Mouse (Mus musculus): ENCODE measurements at regions not wholly inside any gene's neighbourhood (a gene's known extent, or its start where the extent isn't known, plus 50 kb on each side); places are given as distances from the start of the nearest gene placed in this dataset.
"Not testable (repeated sequence)": the region's sequence is repeated elsewhere in the genome, so short reads cannot be mapped to it uniquely, and the experiment has no call there.

DNA sequence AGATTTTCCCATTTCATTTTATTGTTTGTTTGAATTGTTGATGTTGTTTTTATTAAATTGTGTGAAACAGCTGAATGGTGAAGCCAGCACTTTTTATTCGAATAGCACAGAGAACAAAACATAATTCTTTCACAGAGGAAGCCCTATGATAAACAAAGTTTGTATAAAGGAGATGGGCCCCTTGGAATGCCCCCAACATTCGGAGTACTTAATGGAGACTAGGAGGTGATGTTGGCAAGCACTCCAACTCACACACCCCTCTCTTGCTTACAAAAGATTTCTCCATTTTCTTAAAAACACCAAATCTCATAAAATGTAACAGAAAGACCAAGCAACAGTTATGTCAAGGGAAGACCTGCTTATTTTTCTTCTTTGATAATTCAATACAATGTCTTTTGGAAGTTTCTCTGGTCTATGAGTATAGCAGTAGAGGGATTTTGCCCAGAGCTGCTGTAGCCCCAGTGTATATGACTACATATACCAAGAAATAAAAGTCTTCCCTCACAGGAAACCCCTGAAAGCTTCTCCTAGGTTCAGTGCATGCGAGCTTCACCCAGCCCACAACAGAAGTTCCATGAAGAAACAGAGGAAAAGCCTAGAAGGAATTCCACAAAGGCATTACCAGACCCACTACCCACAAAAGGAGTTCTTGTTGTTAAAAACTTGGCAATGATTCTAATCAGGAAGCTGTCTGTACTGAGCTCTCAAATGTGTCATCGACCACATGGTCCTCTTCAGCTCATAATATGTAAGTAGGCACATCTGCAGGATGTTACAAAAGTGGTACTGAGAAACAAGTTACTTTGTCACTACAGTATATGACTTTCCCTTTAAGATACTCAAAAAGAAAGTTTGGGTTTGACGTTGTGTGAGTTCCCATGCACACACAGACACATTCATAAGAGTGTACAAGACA lies 543.1 kb upstream of the Klf6 start:
- H3K27ac ChIP-seq (ENCODE audit: low read length), result no peak overlapping the region
- H3K9ac ChIP-seq (ENCODE audit: low read depth, low read length), result no peak overlapping the region
- H3K4me2 ChIP-seq (ENCODE audit: low read depth, low read length), result no peak overlapping the region
- WGBS, result 52% methylated on average over 5 of the region's 5 CpGs
- H3K4me3 ChIP-seq (ENCODE audit: low read length), result no peak overlapping the region
- H3K4me1 ChIP-seq (ENCODE audit: control insufficient read depth, insufficient read depth, low read length), result no peaks in the 10 kb centered on the region
- no peaks in the 10 kb centered on the region for H3K9me3 ChIP-seq (ENCODE audit: control insufficient read depth, low read length)
- no peaks in the 10 kb centered on the region for H3K36me3 ChIP-seq (ENCODE audit: control insufficient read depth, insufficient read depth, low read length)
- ATAC-seq, result no peak
- H3K27me3 ChIP-seq (replicated peaks; ENCODE audit: control insufficient read depth, insufficient read depth, low read length), result no peaks in the 10 kb centered on the region

DNA sequence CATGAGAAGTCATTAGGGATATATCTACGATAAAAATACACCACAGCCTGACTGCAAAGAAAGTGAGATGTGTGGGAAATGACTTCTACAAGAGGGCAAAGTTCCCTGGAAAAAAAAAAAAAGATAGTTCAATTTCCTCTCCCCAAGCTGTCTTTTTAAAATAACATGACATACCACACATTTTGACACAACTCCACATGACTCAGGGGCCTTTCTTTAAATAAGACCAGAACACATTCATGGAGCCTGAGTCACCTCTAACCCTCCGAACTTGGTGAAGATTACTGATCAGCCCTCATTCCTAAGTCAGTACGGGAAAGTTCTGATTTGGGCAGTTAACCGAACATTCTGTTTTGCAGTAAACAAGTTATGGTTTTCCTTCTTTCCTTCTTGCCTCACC lies 515.6 kb upstream of the Klf6 start:
- H3K27me3 ChIP-seq (replicated peaks; ENCODE audit: control insufficient read depth, insufficient read depth, low read length), result no peaks in the 10 kb centered on the region
- no peak overlapping the region for H3K9ac ChIP-seq (ENCODE audit: low read depth, low read length)
- no peak for ATAC-seq
- no peak overlapping the region for H3K27ac ChIP-seq (ENCODE audit: low read length)
- H3K36me3 ChIP-seq (ENCODE audit: control insufficient read depth, insufficient read depth, low read length), result no peaks in the 10 kb centered on the region
- no peak overlapping the region for H3K4me2 ChIP-seq (ENCODE audit: low read depth, low read length)
- no peaks in the 10 kb centered on the region for H3K9me3 ChIP-seq (ENCODE audit: control insufficient read depth, low read length)
- WGBS, result 60% methylated on average over 4 of the region's 4 CpGs
- no peak overlapping the region for H3K4me3 ChIP-seq (ENCODE audit: low read length)
- no peaks in the 10 kb centered on the region for H3K4me1 ChIP-seq (ENCODE audit: control insufficient read depth, insufficient read depth, low read length)

DNA sequence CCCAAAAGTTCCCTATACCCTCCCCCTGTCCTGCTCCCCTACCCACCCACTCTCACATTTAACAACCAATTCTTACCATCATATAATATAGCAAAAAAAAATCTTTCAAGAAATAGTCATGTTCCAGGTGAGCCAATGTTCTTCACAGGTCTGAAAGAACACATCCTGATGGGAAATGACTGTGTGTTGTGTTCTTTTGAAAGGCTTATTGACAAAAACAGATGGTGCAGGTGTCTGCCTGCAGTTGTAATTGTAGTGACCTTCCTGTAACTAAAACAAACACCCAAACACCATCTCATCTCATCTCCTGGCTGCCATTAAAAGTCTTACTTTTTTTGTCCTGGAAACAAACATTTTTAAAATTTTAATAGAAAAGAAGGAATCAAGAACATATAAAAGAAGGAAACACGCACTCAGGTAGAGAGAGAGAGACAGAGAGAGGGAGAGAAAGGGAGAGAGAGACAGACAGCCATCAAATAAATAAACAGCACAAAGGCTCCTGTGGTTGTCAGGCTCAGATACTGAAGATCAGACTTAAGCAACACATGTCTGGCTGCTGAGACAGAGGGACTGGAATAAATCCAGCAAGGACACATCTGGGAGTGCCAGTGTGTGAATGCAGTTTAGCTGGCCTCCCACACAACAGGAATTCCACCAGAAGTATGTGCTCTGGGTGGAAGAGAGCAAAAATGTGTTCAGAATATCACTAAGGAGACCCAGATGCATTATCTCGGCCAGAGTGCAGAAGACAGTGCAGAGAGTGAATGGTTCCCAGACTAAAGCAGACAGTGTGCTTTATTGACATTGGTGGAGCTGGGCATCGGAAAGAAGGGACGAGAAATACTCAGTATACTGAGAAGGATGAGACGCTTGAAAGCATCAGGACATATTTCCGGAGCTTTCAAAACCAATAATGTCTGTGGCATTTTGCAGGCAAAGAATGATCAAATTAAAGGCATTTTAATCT lies 513.5 kb upstream of the Klf6 start:
- Histone ChIP-seq H3K9ac (ENCODE audit: low read depth, low read length) (no peak overlapping the region), H3K27me3 (replicated peaks; ENCODE audit: control insufficient read depth, insufficient read depth, low read length) (no peaks in the 10 kb centered on the region), H3K36me3 (ENCODE audit: control insufficient read depth, insufficient read depth, low read length) (no peaks in the 10 kb centered on the region), H3K27ac (ENCODE audit: low read length) (no peak overlapping the region), H3K4me1 (ENCODE audit: control insufficient read depth, insufficient read depth, low read length) (no peaks in the 10 kb centered on the region), H3K9me3 (ENCODE audit: control insufficient read depth, low read length) (no peaks in the 10 kb centered on the region), H3K4me2 (ENCODE audit: low read depth, low read length) (no peak overlapping the region), H3K4me3 (ENCODE audit: low read length) (no peak overlapping the region)
- no peak for ATAC-seq
- 45% methylated on average over 6 of the region's 6 CpGs for WGBS

DNA sequence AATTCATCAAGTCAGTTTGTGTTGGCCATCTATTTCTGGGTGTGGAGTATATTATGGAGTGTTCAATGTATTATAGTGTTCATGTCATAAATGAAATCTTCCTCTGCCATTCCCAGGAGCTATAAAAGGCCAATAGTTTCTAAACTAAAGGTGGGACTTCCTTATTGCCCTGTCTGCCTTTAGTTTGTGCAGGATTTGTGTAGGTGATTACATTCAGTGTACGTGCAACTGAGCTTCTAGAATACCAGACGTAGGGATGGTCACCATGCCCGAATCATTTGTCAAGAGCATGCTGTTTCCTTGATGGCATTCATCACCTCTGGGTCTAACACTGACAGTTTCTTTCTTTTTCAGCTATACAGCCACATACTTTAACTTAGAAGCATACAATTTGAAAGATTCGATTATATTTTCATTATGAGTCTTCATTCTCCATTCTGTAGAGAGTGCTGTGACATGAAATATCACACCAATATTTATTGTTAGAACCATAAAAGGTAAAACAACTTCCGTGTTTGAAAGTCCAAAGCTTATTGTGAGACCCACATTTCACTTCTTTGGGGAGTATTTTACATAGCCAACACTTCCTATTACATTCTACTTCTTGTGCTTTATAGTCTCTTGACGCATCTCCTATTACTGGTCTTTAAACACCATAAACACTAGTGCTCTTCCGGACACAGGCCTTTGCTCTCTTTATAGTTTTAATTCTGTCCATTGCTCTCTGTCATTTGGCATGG lies 494.1 kb upstream of the Klf6 start:
- H3K4me3 ChIP-seq (ENCODE audit: low read length), result no peak overlapping the region
- H3K27me3 ChIP-seq (replicated peaks; ENCODE audit: control insufficient read depth, insufficient read depth, low read length), result no peaks in the 10 kb centered on the region
- ATAC-seq, result peak; percentile 82
- no peaks in the 10 kb centered on the region for H3K36me3 ChIP-seq (ENCODE audit: control insufficient read depth, insufficient read depth, low read length)
- H3K9me3 ChIP-seq (ENCODE audit: control insufficient read depth, low read length), result no peaks in the 10 kb centered on the region
- WGBS, result 66% methylated on average over 7 of the region's 7 CpGs
- no peaks in the 10 kb centered on the region for H3K4me1 ChIP-seq (ENCODE audit: control insufficient read depth, insufficient read depth, low read length)
- H3K27ac ChIP-seq (ENCODE audit: low read length), result no peak overlapping the region
- no peak overlapping the region for H3K4me2 ChIP-seq (ENCODE audit: low read depth, low read length)
- H3K9ac ChIP-seq (ENCODE audit: low read depth, low read length), result no peak overlapping the region

DNA sequence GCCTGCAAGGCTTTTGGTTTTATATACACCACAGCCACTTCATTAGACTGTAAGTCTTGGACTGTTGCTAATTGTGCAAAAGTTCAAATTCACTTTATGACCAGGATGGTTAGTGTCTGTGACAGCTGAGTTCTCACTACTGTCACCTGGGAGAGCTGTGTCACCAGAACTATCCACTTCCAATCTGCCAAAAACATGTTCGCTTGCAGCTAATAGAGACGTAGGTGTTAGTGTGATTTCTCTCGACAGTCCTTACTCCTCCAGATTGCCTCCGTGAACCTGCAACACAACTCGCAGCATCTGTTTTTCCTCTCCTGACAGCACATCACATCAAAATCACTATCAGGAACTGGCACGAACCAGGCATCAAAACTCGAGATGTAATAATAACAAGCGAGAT lies 491.3 kb upstream of the Klf6 start:
- WGBS, result 66% methylated on average over 8 of the region's 8 CpGs

DNA sequence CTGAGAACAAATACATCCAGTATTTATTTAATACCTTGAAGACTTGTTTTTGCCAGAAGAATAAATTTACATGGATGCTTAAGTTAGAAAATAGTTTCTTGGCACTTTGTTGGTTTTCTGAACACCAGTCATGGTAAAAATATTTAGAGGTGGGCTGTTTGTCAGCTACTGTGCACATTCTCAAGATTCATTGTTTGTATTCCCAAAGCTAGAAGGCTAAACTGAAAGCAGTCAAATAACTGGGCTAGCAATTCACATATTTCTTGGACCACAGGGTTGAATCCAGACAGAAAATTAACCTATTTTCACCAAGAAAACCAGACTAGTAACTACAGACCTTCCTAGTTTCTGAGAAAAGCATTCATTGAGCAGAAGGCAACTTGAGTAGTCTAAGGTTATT lies 488.1 kb upstream of the Klf6 start:
- H3K9ac ChIP-seq (ENCODE audit: low read depth, low read length), result no peak overlapping the region
- no peaks in the 10 kb centered on the region for H3K27me3 ChIP-seq (replicated peaks; ENCODE audit: control insufficient read depth, insufficient read depth, low read length)
- H3K27ac ChIP-seq (ENCODE audit: low read length), result no peak overlapping the region
- no peaks in the 10 kb centered on the region for H3K36me3 ChIP-seq (ENCODE audit: control insufficient read depth, insufficient read depth, low read length)
- H3K4me2 ChIP-seq (ENCODE audit: low read depth, low read length), result no peak overlapping the region
- no peaks in the 10 kb centered on the region for H3K9me3 ChIP-seq (ENCODE audit: control insufficient read depth, low read length)
- H3K4me3 ChIP-seq (ENCODE audit: low read length), result no peak overlapping the region
- ATAC-seq, result no peak
- H3K4me1 ChIP-seq (ENCODE audit: control insufficient read depth, insufficient read depth, low read length), result no peaks in the 10 kb centered on the region

More for the DNA sequence above, 491.3 kb upstream of the Klf6 start:
- H3K36me3 ChIP-seq (ENCODE audit: control insufficient read depth, insufficient read depth, low read length), result no peaks in the 10 kb centered on the region
- no peaks in the 10 kb centered on the region for H3K4me1 ChIP-seq (ENCODE audit: control insufficient read depth, insufficient read depth, low read length)
- no peak overlapping the region for H3K4me2 ChIP-seq (ENCODE audit: low read depth, low read length)
- no peak for ATAC-seq
- H3K27me3 ChIP-seq (replicated peaks; ENCODE audit: control insufficient read depth, insufficient read depth, low read length), result no peaks in the 10 kb centered on the region
- H3K9ac ChIP-seq (ENCODE audit: low read depth, low read length), result no peak overlapping the region
- no peak overlapping the region for H3K27ac ChIP-seq (ENCODE audit: low read length)
- no peak overlapping the region for H3K4me3 ChIP-seq (ENCODE audit: low read length)
- no peaks in the 10 kb centered on the region for H3K9me3 ChIP-seq (ENCODE audit: control insufficient read depth, low read length)

DNA sequence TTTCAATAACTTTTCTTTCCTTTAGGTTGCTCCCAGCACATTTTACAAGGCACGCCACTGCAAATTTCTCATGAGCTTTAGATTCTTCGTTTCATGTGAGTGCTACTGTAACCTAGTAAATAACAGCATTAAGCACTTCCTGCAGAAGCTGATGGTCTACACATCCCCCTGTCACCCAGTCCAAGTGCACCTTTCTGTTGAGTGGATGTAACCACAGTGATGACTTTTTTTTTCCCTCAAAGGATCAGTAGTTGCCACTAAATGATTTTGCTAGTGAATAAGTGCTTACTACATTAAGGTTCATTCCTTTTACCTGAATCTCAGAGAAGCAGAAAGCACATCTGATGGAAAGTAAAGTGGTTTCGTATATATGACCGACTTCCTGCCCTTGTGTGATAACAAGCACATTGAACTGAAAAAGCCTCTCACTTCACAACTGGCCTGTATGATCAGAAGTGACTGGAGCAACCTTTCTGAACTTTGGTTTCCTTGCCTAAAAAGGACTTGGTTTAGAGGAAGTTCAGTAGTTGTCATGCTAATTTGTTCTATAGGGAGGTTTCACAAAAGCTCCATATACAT lies 453.0 kb upstream of the Klf6 start:
- Histone ChIP-seq H3K9me3 (ENCODE audit: control insufficient read depth, low read length) (no peaks in the 10 kb centered on the region), H3K4me2 (ENCODE audit: low read depth, low read length) (no peak overlapping the region), H3K9ac (ENCODE audit: low read depth, low read length) (no peak overlapping the region), H3K4me1 (ENCODE audit: control insufficient read depth, insufficient read depth, low read length) (no peaks in the 10 kb centered on the region), H3K27ac (ENCODE audit: low read length) (no peak overlapping the region), H3K27me3 (replicated peaks; ENCODE audit: control insufficient read depth, insufficient read depth, low read length) (no peaks in the 10 kb centered on the region), H3K36me3 (ENCODE audit: control insufficient read depth, insufficient read depth, low read length) (no peaks in the 10 kb centered on the region), H3K4me3 (ENCODE audit: low read length) (no peak overlapping the region)
- WGBS, result 88% methylated on average over 4 of the region's 4 CpGs
- ATAC-seq, result no peak

DNA sequence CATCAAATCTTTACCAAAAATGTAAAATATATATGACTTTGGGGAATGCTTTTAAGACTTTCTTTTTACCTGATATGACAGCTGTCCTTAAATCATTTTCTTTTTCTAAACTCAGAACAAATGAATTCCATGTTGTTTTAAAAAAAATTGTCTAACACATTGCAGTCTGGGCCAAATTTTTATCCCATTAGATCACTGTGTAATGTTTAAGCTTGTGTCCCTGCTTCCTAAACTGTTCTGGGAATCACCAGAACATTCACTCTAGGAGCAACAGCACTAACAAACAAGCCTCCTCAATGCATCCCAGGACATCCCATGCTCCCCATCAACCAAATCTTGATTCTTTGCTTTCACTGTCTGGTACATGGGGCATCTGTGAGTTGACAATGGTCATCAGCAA lies 449.2 kb upstream of the Klf6 start:
- no peak overlapping the region for H3K4me2 ChIP-seq (ENCODE audit: low read depth, low read length)

DNA sequence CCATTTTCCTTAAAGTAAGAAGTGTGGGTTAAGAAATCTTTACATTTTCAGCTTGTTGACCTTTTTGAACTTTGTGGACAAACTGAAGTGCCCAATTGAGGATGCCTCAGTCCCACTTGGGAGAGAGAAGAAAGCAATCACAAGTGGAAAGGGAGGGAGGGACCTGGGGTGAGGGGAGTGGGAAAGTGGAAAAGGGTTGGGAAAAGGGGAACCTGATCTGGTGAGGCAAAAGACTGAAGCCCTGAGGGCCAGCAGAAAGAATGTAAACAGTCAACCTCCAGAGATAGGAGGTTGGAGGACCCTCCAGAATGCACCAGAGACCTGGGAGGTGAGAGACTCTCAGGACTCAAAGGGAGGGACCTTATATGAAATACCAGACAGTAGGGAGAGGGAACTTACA lies 448.3 kb upstream of the Klf6 start:
- H3K9ac ChIP-seq (ENCODE audit: low read depth, low read length), result not testable (repeated sequence)

More for the DNA sequence above, 449.2 kb upstream of the Klf6 start:
- H3K9me3 ChIP-seq (ENCODE audit: control insufficient read depth, low read length), result no peaks in the 10 kb centered on the region
- no peaks in the 10 kb centered on the region for H3K36me3 ChIP-seq (ENCODE audit: control insufficient read depth, insufficient read depth, low read length)
- no peak for ATAC-seq
- no peak overlapping the region for H3K9ac ChIP-seq (ENCODE audit: low read depth, low read length)
- H3K27me3 ChIP-seq (replicated peaks; ENCODE audit: control insufficient read depth, insufficient read depth, low read length), result no peaks in the 10 kb centered on the region
- no peak overlapping the region for H3K27ac ChIP-seq (ENCODE audit: low read length)
- H3K4me3 ChIP-seq (ENCODE audit: low read length), result no peak overlapping the region
- no peaks in the 10 kb centered on the region for H3K4me1 ChIP-seq (ENCODE audit: control insufficient read depth, insufficient read depth, low read length)

More for the DNA sequence above, 448.3 kb upstream of the Klf6 start:
- not testable (repeated sequence) for H3K36me3 ChIP-seq (ENCODE audit: control insufficient read depth, insufficient read depth, low read length); H3K27me3 ChIP-seq (replicated peaks; ENCODE audit: control insufficient read depth, insufficient read depth, low read length); H3K4me2 ChIP-seq (ENCODE audit: low read depth, low read length); ATAC-seq; H3K4me1 ChIP-seq (ENCODE audit: control insufficient read depth, insufficient read depth, low read length); H3K27ac ChIP-seq (ENCODE audit: low read length); H3K9me3 ChIP-seq (ENCODE audit: control insufficient read depth, low read length); H3K4me3 ChIP-seq (ENCODE audit: low read length)
